Mouse (Mus musculus) hindbrain, embryonic 13.5 days (tissue): ENCODE results near the gene Pon1. TPM values are rescaled to one million over a fixed set of nuclear protein-coding genes. Genes with fewer than 3 reads are reported as not detected.

Experiments used
- ATAC-seq: fragments of 200-750 bp; cut with Nextera tagmentation; 2 replicates; pipeline ENCODE4 v1.8.0; 2017; ENCODE audit warnings: moderate TSS enrichment; ENCODE audit not compliant: low FRiP score
- H3K27ac ChIP-seq: fragments of 300-500 bp; sonication (generic); 2 replicates; pipeline ENCODE4 v1.5.1; 2015; ENCODE audit warnings: inconsistent platforms, mild to moderate bottlenecking, moderate library complexity
- H3K27me3 ChIP-seq: fragments of 300-500 bp; sonication (generic); 2 replicates; pipeline ENCODE4 v1.6.1; 2015; ENCODE audit warnings: mild to moderate bottlenecking, inconsistent platforms
- H3K36me3 ChIP-seq: fragments of 300-500 bp; sonication (generic); 2 replicates; pipeline ENCODE4 v1.6.1; 2015; ENCODE audit warnings: mild to moderate bottlenecking, inconsistent platforms
- H3K4me1 ChIP-seq: fragments of 300-500 bp; sonication (generic); replicated peaks from 2 replicates; pipeline ENCODE4 v1.6.1; 2015; ENCODE audit warnings: inconsistent platforms
- H3K4me2 ChIP-seq: fragments of 300-500 bp; sonication (generic); 2 replicates; pipeline ENCODE4 v1.6.1; 2015; ENCODE audit warnings: inconsistent platforms, mild to moderate bottlenecking, moderate library complexity
- H3K4me3 ChIP-seq: fragments of 300-500 bp; sonication (generic); 2 replicates; pipeline ENCODE4 v1.5.1; 2015; ENCODE audit warnings: mild to moderate bottlenecking, inconsistent platforms
- H3K9ac ChIP-seq: fragments of 300-500 bp; sonication (generic); 2 replicates; pipeline ENCODE4 v1.6.1; 2015; ENCODE audit warnings: mild to moderate bottlenecking, inconsistent platforms
- H3K9me3 ChIP-seq: fragments of 300-500 bp; sonication (generic); 2 replicates; pipeline ENCODE4 v1.6.1; 2016; ENCODE audit warnings: inconsistent platforms
- WGBS: fragments of 180-500 bp; shearing (Covaris S2); methylation state at CpG from one replicate; pipeline ENCODE4 v1.1.7; 2015; 5-methylcytosine and 5-hydroxymethylcytosine counted together
- polyA plus RNA-seq: library from polyadenylated mRNA; unstranded; fragments of >200 nt; fragmentation: Nextera tagmentation; extraction: Ambion mirVana; gene quantifications from 2 replicates; pipeline ENCODE4 v1.2.1, GENCODE M21; 2015

Gene Pon1
- polyA plus RNA-seq, 1 experiment from 2014 or later: 0.17 TPM

DNA sequence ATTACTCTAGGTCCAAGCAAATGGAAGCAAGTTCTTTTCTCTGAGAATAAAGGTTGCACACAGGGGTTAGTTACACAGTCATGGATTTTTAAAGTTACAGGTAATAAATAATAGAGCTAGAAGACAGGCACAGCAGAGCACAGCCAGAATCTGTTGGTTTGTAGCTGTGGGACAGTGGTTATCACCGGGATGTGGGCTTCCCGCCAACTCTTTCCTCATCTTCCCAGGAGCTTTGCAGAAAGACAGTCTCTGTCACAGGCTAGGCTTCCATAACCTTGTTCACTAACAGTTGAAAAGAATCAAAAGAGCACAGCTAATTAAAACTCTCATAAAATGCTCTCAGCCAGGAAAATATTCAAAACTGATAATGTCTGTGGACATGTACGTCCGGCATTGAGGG lies 42.6 kb downstream of the Pon1 start:
- Histone ChIP-seq H3K27me3 (no peaks in the 10 kb centered on the region), H3K27ac (no peak overlapping the region), H3K36me3 (peaks cover 17% of the 10 kb centered on the region; the same call in 1 of the 2 replicates), H3K9ac (no peak overlapping the region), H3K4me2 (no peak overlapping the region), H3K4me3 (no peak overlapping the region), H3K4me1 (peaks cover 9% of the 10 kb centered on the region; the same call in 1 of the 2 replicates), H3K9me3 (no peaks in the 10 kb centered on the region)
- ATAC-seq: no peak
- WGBS: 60% methylated on average over 4 of the region's 4 CpGs

DNA sequence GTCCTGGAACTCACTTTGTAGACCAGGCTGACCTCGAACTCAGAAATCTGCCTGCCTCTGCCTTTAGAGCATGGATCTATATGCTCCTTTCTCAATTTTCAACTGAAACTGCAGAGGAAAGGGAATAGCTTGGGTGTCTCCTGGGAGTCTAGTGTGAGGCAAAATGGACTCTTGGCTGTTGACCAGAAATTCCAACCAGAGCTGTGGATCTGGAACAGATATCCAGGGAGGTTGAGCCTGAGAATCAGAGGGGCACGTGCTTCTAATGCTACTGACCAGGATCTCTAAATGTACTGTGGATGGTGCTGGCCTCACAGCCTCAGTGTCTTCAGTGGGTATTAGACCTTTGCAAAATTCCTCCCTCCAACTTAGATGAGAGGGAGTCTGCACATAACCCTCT lies 43.8 kb downstream of the Pon1 start:
- Histone ChIP-seq H3K9ac (no peak overlapping the region), H3K27ac (no peak overlapping the region), H3K4me2 (no peak overlapping the region), H3K27me3 (no peaks in the 10 kb centered on the region), H3K9me3 (no peaks in the 10 kb centered on the region), H3K4me1 (peaks cover 9% of the 10 kb centered on the region; the same call in 1 of the 2 replicates), H3K36me3 (peaks cover 13% of the 10 kb centered on the region; the same call in 1 of the 2 replicates), H3K4me3 (no peak overlapping the region)
- WGBS: 84% methylated on average over 2 of the region's 2 CpGs
- no peak for ATAC-seq

DNA sequence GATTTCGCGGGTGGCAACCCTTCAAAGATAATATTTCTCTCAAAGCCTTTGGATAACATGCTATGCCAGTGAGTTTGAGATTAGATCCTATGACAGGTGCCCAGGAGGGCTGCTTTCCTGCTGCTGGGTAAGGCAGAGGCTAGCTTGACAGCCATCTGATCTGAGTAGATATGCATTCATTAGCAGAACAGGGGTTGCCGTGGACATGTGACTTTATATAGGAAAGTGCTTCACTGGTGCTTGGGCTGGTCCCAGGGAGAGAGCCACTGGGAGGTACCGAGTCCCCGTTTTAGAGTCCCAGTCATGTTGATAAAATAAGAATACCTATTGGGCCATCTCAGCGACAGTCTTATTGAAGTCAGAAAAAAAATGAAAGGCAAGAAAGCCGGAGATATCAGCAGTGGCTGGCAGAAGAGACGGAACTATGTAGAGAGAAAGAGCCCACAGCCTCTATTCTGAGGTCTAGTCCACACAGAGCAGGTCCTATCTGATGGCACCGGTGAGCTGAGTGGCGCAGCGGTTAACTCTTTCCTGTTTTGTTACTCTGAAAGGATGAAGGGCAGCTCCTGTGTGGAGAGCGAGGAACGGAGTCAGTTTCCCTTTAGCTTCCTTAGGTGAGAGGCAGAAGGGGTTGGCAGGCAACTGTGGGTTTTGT lies 46.1 kb downstream of the Pon1 start:
- no peak for ATAC-seq
- WGBS: 79% methylated on average over 13 of the region's 13 CpGs

DNA sequence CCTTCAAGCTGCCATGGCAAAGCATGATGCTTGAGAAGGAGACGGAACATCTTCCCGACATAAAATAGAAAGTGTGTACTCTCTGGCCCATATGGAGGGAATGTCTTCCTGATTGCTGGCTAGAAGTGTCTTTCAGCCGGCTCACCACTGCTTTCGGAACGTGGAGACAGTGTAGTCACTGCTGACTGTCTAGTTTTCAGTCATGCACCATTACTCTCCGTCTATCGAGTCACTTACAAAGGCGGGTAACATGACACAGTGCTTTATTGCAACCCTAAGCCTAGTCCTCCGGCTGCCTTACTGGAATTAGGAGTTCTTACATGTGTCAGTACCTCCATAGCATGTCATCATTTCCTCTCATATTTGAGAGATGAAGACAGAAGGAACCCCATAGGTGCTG lies 54.1 kb downstream of the Pon1 start:
- H3K4me3 ChIP-seq: no peak overlapping the region
- H3K27me3 ChIP-seq: no peaks in the 10 kb centered on the region
- WGBS: 71% methylated on average over 9 of the region's 9 CpGs
- H3K9me3 ChIP-seq: no peaks in the 10 kb centered on the region
- no peak overlapping the region for H3K27ac ChIP-seq
- ATAC-seq: no peak
- no peak overlapping the region for H3K9ac ChIP-seq
- H3K4me1 ChIP-seq: no peaks in the 10 kb centered on the region; the same call in 1 of the 2 replicates
- no peak overlapping the region for H3K4me2 ChIP-seq
- peaks cover 26% of the 10 kb centered on the region for H3K36me3 ChIP-seq

More for the DNA sequence above, 46.1 kb downstream of the Pon1 start:
- no peak overlapping the region for H3K9ac ChIP-seq
- H3K27me3 ChIP-seq: no peaks in the 10 kb centered on the region
- H3K27ac ChIP-seq: no peak overlapping the region
- peaks cover 9% of the 10 kb centered on the region; the same call in 1 of the 2 replicates for H3K4me1 ChIP-seq
- no peaks in the 10 kb centered on the region for H3K9me3 ChIP-seq
- H3K36me3 ChIP-seq: peaks cover 2% of the 10 kb centered on the region; the same call in 1 of the 2 replicates
- H3K4me3 ChIP-seq: no peak overlapping the region
- H3K4me2 ChIP-seq: no peak overlapping the region

DNA sequence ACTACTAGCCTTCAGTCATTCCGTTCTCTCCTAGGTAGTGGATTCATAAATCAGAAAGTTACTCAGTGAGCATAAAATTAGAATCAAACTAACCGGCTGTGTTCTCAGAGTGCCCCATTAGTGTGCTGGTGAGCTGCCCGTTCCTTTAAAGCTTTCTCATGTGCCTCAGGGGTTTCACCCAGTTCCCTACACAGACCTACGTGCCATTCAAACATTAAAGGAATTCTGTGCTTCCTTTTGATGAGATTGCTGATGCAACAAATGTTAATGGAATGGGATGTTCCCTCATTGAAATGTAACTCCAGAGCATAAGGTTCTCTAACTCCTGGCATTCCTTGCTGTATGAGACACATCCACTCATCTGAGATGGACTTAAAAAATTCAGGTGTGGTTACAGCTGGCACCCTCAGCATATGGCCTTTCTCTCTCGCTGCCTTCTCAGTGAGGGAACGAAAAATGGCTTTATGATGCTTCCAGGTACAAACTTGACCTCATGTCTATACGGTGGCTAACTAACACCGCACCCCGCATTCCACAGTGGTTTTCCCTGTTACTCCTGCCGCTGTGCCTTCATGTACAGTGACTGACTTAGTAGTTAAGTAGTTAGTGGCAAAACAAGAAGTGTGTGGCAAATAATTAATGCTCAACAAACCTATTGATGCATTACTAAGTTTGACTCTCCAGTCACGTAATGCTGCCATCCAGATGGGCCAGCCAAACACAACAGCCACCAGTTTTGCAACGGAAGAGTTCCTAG lies 54.7 kb downstream of the Pon1 start:
- Histone ChIP-seq H3K27ac (no peak overlapping the region), H3K4me2 (no peak overlapping the region), H3K9ac (no peak overlapping the region), H3K4me3 (no peak overlapping the region), H3K4me1 (no peaks in the 10 kb centered on the region; the same call in 1 of the 2 replicates), H3K36me3 (peaks cover 31% of the 10 kb centered on the region), H3K27me3 (no peaks in the 10 kb centered on the region), H3K9me3 (no peaks in the 10 kb centered on the region)
- ATAC-seq: no peak
- 86% methylated on average over 12 of the region's 12 CpGs for WGBS

DNA sequence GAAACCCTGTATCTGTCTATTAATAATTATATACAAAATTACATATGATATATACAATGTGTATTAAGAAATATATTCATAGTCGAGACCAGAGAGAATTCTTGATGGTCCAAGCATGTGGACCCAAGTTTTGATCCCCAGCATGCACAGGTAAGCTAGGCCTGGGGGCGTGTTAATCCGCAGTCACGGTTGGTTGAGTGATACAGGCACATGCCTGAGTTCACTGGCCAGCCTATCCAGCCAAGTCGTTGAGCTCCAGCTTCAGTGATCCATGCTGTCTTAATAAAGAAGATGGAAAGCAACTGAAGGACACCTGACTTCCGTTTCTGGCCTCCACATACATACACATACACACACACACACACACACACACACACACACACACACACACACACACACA lies 57.7 kb downstream of the Pon1 start:
- Histone ChIP-seq H3K27me3 (no peaks in the 10 kb centered on the region), H3K4me1 (no peaks in the 10 kb centered on the region; the same call in 1 of the 2 replicates), H3K4me3 (no peak overlapping the region), H3K4me2 (no peak overlapping the region), H3K9me3 (no peaks in the 10 kb centered on the region), H3K27ac (no peak overlapping the region), H3K9ac (no peak overlapping the region), H3K36me3 (peaks cover 26% of the 10 kb centered on the region)
- ATAC-seq: no peak
- WGBS: 83% methylated on average over 6 of the region's 6 CpGs

DNA sequence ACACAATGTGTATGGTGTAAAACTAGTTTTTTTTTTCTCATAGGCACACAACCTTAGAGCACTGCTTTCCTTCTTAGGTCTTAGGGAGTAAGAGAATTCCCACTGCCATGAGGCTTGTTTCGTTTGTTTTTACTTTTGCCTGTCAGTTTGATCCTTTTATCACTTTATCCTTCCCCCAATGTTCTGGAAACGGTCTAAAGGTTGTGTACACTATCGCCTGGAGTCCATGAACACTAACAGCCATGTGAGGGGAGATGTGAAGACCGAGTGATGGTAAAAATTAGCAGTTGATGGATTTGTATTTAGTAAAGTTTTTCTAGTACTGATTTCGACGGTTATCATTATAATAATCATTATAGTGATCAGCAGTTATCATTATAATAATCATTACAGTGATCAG lies 58.8 kb downstream of the Pon1 start:
- Histone ChIP-seq H3K4me2 (no peak overlapping the region), H3K27ac (no peak overlapping the region), H3K9me3 (no peaks in the 10 kb centered on the region), H3K36me3 (peaks cover 26% of the 10 kb centered on the region), H3K4me3 (no peak overlapping the region), H3K4me1 (no peaks in the 10 kb centered on the region; the same call in 1 of the 2 replicates), H3K9ac (no peak overlapping the region), H3K27me3 (no peaks in the 10 kb centered on the region)
- WGBS: 89% methylated on average over 6 of the region's 6 CpGs
- no peak for ATAC-seq

DNA sequence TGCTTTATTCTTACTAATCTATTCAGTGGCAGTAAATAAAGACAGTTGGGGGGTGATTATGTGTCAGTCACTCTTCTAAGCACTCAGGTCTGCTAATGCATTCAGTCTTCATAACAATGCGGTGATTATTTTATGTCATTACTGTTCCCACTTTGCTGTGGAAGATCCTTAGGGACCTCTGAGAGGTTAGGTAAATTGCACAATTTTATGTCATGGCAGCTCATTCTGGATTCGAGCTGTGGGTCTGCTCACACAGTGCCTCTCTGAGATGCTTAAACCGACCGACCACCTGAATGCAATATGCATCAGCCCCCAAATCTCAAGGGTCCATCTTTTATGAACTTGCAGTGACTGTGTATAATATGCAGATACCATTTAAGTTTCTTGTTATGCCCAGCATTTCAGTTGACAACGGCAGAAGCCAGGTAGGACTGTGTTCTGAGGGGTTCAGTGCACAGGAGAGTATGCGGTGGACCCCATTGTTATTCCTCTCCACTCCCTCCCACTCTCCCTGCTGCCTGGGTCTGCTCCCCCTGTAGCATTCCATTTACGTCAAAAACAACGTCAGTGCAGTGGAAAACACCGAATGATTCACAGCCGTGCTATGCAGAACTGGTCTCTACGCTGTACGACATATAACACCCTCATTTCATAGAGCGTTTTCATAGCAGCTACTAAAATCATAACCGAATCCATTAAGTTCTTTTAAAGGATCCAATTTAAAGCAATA lies 64.2 kb downstream of the Pon1 start:
- ATAC-seq: peak; percentile 61; the same call in 1 of the 2 replicates
- no peaks in the 10 kb centered on the region for H3K4me1 ChIP-seq
- no peaks in the 10 kb centered on the region for H3K27me3 ChIP-seq
- H3K4me3 ChIP-seq: no peak overlapping the region
- H3K4me2 ChIP-seq: no peak overlapping the region
- 0 out of 2 replicates have a peak overlapping the region, but pooled peaks have one; percentile 25 for H3K27ac ChIP-seq
- peaks cover 5% of the 10 kb centered on the region for H3K36me3 ChIP-seq
- H3K9me3 ChIP-seq: no peaks in the 10 kb centered on the region
- no peak overlapping the region for H3K9ac ChIP-seq
- WGBS: 64% methylated on average over 14 of the region's 14 CpGs

DNA sequence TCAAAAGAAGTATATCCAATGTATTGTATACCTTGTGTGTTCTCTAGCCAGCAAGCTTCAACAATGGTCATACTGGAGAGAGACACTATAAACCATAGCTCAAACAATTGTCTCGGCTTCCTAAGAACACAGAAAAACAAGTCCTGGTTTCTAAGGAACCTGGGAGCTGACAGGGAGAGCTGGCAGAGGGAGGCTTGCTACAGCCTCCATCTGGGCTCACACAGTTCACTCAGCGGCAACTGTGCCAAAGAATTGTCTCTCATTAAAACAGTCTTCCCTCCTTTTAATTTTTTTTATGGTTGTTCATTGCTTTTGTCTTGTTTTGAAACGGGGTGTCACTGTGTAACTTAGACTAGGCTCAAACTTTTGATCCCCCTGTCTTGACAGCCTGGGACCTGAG lies 73.5 kb downstream of the Pon1 start:
- ATAC-seq: no peak
- Histone ChIP-seq H3K27me3 (no peaks in the 10 kb centered on the region), H3K9ac (no peak overlapping the region), H3K9me3 (no peaks in the 10 kb centered on the region), H3K4me3 (no peak overlapping the region), H3K4me2 (no peak overlapping the region), H3K36me3 (peaks cover 10% of the 10 kb centered on the region; the same call in 1 of the 2 replicates), H3K4me1 (no peaks in the 10 kb centered on the region), H3K27ac (no peak overlapping the region)
- 53% methylated on average over 3 of the region's 3 CpGs for WGBS

DNA sequence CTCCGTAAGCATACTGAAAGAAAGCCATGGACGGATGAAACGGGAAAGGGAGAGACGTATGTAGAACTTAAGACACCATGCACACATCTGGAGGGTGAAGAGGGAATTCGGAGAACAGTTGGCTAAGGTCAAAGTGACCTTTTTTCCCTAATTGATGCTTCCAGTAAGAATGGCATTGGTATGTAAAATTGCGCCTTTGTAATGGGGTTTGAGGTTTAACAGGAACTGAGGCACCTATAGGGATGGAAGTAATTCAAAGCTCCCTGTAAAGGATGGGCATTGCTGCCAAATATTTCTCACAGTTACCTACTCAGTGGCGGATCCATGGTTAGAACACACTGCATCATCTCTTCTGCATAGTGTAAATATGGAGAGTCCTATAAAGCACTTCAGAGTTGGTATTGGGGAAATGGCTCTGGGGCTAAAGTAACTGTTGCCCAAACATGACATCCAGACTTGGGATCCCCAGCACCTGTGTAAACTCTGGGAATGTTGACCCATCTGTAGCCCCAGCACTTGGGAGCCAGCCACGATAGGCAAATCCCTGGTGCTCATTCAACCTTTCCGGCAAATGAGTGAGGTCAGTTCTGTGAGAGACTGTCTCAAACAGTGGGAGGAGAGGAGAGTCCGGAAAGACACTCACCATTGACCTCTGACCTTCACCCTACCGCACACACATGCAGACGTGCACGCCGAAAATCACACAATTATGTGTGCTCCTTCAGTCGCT lies 74.4 kb downstream of the Pon1 start:
- Histone ChIP-seq H3K4me3 (no peak overlapping the region), H3K9ac (no peak overlapping the region), H3K9me3 (no peaks in the 10 kb centered on the region), H3K4me1 (no peaks in the 10 kb centered on the region), H3K4me2 (no peak overlapping the region), H3K27ac (no peak overlapping the region), H3K27me3 (no peaks in the 10 kb centered on the region), H3K36me3 (peaks cover 14% of the 10 kb centered on the region; the same call in 1 of the 2 replicates)
- WGBS: 80% methylated on average over 15 of the region's 15 CpGs
- no peak for ATAC-seq
